Mouse (Mus musculus): ENCODE measurements around the gene Casq2. TPM values are rescaled to one million over a fixed set of nuclear protein-coding genes. Genes with fewer than 3 reads are reported as not detected.

Gene Casq2
- polyA plus RNA-seq, 3 experiments from 2014 or later = not detected

DNA sequence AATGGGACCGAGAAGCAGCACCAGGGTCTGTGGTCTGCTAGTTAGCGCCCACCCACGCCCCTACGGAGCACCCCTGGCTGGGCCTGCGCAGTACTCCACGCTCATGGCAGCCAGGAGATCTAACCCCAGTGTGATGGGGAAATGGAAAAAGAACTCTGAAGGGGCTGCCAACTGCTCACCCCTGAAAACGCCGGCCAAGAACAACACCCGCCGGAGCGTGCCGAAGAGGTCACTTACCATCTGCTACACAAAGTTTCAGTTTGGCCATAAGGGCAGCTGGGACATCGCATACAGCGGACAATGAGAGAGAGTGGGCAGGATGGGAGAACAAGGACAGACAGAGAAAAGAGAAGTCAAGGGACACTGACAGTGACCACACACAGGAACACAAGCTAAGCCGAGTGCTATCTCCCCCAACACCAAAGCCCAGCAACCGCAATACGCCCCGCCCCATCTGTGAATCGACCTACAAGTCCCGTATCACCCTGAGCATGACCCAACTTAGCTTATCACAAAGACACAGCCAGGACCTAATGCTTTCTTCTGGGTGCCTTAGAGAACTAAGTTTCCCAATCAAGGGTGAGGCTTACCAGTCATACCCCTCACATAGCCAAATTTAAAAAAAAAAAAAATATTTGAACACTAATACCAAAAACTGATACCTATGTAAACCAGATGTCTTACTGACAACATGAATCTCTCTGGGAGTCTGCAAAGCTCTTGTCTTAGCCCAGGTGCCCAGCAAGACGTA is 79.5 kb downstream of the Casq2 start:
- ATAC-seq = no peak

DNA sequence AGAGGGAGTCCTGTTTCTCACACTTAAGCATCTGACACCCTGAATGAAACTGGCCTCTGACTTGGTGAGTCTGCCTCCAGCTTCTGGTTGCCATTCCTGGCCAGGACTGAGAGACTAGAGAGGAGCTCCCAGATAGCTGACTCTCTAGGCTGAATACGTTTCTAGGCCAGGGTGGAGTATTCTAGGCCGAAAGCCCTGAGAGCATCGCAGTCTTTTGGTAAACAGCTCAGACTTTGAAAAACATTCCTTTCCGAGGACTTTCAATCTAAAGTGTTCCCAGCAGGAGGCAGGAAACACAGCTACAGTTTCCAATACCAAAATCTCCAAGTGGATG is 80.0 kb downstream of the Casq2 start:
- no peak for ATAC-seq

DNA sequence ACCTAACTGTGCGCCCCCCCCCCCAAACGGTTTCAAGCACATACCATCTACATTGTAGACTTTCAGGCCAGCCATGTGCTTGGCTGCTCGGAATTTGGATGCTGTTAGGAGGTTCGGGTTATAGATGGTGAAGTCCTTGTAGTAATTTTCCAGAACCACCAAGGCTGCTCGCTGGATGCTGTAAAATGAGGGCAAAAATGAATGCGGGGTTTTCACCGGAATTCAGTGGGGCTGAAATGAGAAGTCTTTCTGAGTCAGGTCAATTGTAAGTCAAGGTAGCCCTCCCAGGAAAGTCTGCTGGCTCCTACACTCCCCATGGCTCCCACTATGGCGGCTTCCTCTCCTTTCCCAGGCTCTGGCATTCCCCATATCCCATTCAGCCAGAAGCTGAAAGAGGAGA is 80.6 kb downstream of the Casq2 start:
- ATAC-seq = no peak

- ATAC-seq = no peak
Observed at GRCm38 (mm10) chr3:102167555-102168210, 81.5 kb downstream of the Casq2 start.

DNA sequence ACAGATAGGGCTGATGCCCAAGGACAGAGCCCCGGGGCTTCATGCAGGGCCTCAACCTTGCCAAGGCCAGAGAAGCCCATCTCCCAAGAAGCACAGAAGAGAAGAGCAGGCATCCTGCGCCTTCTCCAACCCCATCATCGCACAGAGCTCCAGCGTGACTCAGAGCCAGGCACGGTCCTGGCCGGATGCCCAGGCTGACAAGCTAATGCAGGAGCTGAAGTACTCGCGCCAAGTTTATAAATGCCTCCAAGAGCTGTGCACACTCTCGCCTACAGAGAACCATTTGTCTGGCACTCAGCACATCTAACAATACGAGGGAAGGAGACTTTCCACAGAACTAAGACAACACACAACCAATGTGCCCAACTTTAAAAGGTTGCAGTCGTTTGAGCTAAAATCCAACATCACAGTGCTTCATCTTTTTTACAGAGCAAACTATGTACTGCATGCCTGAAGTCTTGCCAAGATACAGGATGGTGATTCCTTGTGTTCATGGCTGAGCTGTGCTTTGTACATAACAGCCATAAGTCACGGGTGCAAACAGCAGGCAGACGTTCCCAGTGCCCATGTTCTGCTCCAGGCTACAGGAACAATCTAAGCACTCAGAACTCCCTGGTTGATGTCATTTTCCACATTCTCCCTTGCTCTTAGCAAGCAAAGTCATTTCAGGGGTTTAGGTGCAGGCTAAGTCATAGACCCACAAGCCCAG is 83.1 kb downstream of the Casq2 start:
- no peak for ATAC-seq

GRCm38 (mm10) chr3:102174118-102174865 is 88.1 kb downstream of the Casq2 start:
- no peak for ATAC-seq

- ATAC-seq = no peak
Observed at GRCm38 (mm10) chr3:102175701-102176100, 89.5 kb downstream of the Casq2 start.

- ATAC-seq = no peak
Observed at GRCm38 (mm10) chr3:102176116-102176515, 89.9 kb downstream of the Casq2 start.

DNA sequence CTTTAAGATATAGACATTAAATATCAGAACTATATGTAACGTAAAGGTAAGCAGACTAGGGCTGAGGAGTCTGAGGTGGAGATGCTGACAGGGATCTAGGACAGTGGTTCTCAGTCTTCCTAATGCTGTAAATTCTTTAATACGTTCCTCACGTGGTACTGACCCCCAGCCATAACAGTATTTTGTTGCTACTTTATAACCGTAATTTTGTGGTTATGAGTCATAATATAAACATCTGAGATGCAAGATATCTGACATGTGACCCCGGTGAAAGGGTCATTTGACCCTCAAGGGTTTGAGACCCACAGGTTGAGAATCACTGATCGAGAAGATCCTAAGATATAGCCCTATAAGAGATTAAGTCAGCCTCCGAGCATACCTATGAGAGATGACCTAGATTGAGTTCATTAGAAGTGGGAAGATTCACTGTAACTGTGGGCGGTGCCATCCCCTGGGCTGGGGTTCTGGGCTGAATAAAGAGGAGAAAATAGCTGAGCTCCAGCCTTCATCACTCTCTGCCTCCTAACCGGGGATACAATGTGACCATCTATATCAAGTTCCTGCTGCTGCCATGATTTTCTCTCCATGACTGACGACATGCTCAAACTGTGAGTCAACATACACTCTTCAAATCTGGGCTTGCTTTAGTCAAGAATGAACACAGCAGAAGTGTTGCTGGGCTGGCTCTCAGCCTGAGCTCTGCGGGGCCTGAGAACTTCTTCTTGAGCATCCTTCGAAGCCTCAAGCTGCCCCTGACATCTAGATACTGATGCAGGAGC is 91.8 kb downstream of the Casq2 start:
- no peak for ATAC-seq

GRCm38 (mm10) chr3:102179869-102180268 is 93.7 kb downstream of the Casq2 start:
- ATAC-seq = no peak

- no peak for ATAC-seq
Observed at GRCm38 (mm10) chr3:102180746-102181145, 94.5 kb downstream of the Casq2 start.

GRCm38 (mm10) chr3:102181191-102181590 is 95.0 kb downstream of the Casq2 start:
- no peak for ATAC-seq

- ATAC-seq = no peak
Observed at GRCm38 (mm10) chr3:102182601-102183000, 96.4 kb downstream of the Casq2 start.

DNA sequence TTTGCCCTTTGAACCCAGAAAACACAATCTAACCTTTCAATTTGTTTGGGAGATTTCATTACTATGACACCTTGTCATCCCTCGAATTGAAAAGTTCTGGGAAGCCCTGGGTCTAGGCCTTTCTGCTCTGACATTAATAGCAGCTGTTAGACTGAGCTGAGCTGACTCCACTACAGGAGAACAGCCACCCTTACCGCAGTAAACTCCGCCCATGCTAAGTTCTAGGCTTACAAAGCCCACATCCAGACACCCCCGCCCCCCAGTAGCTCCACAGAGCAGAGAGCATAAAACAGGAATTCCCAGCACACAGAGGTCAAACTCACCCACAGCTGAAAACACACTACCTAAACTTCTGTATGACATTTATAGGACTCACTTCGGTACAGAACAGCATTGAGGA is 98.5 kb downstream of the Casq2 start:
- no peak for ATAC-seq

GRCm38 (mm10) chr3:102187401-102187800 is 101.2 kb downstream of the Casq2 start:
- no peak for ATAC-seq

- ATAC-seq = no peak
Observed at GRCm38 (mm10) chr3:102188972-102189371, 102.8 kb downstream of the Casq2 start.

DNA sequence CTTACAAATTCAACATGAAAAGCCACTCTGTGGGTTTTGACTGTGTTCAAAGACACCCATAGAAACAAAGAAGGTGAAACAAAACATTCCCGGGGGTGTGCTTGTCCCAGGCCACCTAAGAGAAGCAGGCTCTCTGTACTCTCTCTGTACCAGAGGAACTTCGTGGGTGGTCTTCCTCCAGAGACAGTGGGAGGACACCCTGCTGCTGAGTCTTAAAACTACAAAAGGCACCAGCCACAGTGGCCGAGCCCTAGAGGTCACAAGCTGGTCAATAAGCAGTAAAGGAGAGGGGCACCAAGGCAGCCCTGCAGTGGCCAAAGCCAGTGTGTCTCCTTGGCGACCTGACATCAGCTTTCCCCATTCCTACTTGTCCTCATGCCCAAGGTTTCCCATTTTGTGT is 103.8 kb downstream of the Casq2 start:
- no peak for ATAC-seq

DNA sequence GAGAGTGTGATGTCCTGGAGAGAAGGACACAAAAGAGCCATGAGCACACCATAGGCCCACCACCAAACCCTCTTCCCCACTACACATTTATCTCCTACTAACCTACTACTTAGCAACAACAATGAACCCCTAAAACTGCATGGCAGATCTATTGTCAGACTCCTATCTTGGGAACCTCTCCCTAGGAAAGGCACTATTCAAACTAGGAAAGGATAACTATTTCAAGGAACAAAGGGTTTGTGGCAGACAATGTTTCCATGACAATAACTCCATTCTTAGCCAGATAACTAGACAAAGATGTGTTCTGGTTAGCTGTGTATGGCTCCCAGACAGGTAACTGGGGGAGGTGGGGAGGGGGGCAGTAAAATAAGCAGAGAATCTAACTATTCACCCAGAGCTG is 104.4 kb downstream of the Casq2 start:
- ATAC-seq = no peak

DNA sequence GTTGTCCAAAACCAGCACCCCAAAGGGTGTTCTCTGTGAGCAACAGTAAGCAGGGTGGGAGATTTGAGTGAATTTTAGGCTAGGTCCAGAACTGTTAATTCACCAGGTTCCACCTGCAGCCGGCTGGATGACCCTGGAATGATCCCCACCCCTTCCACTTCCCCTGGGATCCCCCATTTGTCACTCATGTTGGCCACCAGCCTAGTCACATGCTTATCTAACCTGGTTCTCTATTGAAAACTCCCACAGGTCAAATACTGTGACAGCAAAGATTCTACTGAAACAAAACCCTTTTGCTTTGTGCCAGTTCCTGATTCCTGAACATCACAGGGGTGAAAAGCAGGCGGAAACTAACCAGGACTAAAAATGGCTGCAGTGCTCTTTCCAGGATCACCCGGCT is 105.4 kb downstream of the Casq2 start:
- no peak for ATAC-seq

GRCm38 (mm10) chr3:102192621-102193020 is 106.4 kb downstream of the Casq2 start:
- no peak for ATAC-seq

DNA sequence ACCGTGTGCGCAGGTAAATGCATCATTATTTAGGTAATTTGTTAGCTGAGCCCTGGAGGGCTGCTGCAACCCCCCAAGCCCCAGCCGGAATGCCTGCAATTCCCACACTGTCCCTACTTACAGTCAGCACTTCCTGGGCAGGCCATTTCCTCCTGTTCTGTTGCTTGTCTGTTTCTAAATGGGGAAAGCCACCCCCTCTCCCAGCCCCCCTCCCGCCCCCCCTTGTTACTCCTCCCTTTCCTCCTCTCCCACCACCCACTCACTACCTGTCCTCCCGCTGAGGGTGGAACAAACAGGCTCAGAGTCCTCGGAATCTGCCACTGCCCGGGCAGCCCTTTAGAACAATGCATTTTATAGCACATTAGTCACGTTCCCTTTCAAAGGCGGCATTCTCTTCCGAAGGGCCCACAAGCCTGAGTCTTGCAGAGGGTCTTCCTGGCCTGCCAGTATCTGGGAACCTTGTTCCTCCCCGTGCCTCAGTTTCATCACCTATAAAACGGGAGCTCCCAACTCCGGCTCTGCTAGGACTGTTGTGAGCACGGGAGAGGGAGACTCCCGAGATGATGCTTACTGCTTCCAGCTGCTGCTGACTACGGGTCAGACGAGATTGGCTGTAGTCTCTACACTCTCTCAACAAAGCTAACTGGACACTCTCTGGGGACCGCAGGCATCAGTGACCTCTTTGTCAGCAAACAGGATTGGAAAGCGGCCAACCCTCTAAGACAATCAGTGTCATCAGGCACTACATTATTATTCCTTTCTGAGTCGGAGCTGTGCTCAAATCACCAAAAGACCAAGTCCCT is 107.5 kb downstream of the Casq2 start:
- ATAC-seq = no peak
